Mouse (Mus musculus): ENCODE data around the gene Msh2. TPM values are rescaled to one million over a fixed set of nuclear protein-coding genes. Genes with fewer than 3 reads are reported as not detected.
"Not testable (repeated sequence)": the region's sequence is repeated elsewhere in the genome, so short reads cannot be mapped to it uniquely, and the experiment has no call there.

The Msh2 gene
- polyA plus RNA-seq, 1 experiment: not detected

DNA sequence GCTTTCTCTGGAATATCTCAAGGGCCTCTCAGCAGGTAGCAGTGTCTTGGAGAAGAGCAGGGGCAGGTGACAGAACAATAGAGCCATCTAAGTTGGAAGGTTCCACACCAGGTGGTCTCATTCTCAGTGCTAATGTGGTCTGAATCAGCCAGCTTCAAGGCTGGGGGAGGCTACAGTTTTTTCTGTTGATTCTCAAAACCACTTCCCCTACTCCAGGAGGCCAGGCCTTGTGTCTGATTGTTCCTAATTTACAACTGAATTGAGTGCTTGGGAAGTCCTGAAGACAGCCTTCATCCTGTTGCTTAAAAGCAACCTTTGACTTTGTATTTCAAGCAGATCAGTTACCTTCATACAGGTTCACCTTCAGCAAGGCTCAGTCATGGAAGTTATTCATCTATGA is 7.9 kb upstream of the Msh2 start:
- no peak overlapping the region for H3K4me3 ChIP-seq (ENCODE audit: insufficient read depth, low read depth, low read length)
- H3K27ac ChIP-seq (ENCODE audit: insufficient read depth, low read depth, low read length): no peak overlapping the region
- no peaks in the 10 kb centered on the region; the same call in 1 of the 2 replicates for H3K4me1 ChIP-seq (ENCODE audit: control insufficient read depth, insufficient read depth, low read length)
- TF ChIP-seq POLR2A (IDR thresholded peaks at IDR 0.05; ENCODE audit: insufficient read depth, low read depth, low read length): no peak
- TF ChIP-seq CTCF (IDR thresholded peaks at IDR 0.05; ENCODE audit: insufficient read depth, low read depth, low read length): no peak

DNA sequence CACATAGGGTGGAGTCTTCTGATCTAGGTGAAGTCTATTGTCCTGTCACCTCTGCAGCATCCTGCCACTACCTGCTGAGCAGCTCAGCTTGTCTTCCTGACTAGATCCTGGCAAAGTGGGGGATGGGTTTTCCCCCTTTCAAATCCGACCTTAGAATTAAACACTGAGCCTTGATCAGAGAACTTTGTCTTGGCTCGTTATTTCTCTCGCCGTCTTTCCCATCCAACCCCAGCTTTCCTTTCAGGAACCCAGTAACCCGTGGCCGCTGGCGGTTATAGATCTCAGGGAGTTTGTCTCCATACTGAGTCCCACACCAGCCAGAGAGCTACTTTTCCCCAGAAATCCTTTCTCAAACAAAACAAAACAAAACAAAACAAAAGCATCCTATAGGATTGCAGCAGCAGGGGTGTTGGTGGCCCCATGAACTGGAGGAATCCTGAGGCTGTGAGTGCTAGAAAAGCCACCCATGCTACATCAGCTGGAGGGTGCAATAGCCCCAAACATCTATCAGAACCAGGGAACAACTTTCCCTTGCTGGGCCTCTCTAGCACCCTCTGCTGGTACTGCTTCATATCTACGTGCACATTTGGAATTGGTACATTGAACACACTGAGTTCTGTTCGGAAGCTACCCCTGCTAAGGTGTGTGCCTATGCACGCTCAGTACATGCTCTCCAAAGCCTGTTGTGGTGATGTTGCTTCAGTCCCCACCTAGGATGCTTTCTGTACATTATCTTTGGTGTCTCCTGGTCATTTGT is 6.9 kb upstream of the Msh2 start:
- H3K4me3 ChIP-seq (ENCODE audit: insufficient read depth, low read depth, low read length): no peak overlapping the region
- 68% methylated on average over 10 of the region's 10 CpGs for WGBS
- TF ChIP-seq POLR2A (IDR thresholded peaks at IDR 0.05; ENCODE audit: insufficient read depth, low read depth, low read length) (no peak), CTCF (IDR thresholded peaks at IDR 0.05; ENCODE audit: insufficient read depth, low read depth, low read length) (no peak)
- H3K27ac ChIP-seq (ENCODE audit: insufficient read depth, low read depth, low read length): no peak overlapping the region
- H3K4me1 ChIP-seq (ENCODE audit: control insufficient read depth, insufficient read depth, low read length): no peaks in the 10 kb centered on the region; the same call in 1 of the 2 replicates

DNA sequence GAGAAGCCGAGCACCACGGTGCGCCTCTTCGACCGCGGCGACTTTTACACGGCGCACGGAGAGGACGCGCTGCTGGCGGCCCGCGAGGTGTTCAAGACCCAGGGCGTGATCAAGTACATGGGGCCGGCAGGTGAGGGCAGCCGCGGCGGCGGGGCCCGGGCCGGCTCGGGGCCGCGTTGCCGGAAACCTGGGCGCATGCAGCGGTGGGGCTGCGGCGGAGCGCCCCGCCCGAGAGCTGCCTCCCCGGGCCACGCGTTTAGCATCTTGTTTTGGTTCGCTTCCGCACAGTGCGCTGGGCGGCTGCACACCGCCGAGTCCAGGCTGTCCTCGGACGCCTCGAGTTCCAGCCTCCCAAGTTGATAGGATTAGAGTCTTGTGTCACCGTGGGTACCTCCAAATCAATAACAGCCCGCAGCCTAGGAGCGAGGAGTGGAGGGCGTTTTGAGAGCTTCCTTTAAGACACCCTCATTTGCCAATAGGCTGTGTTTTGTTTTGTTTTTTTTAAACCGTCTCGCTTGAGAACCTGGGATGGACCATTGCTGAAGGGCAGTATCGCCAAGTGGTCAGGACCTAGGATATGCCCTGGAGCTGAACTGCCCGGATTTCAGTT is 652 bp downstream of the Msh2 start:
- WGBS: under 1% methylated on average over 54 of the region's 54 CpGs
- Histone ChIP-seq H3K4me3 (ENCODE audit: insufficient read depth, low read depth, low read length) (peak overlapping the region; percentile 69), H3K4me1 (ENCODE audit: control insufficient read depth, insufficient read depth, low read length) (peaks cover 5% of the 10 kb centered on the region; the same call in 1 of the 2 replicates), H3K27ac (ENCODE audit: insufficient read depth, low read depth, low read length) (0 out of 2 replicates have a peak overlapping the region, but pooled peaks have one; percentile 34)
- TF ChIP-seq CTCF (IDR thresholded peaks at IDR 0.05; ENCODE audit: insufficient read depth, low read depth, low read length): no peak
- TF ChIP-seq POLR2A (IDR thresholded peaks at IDR 0.05; ENCODE audit: insufficient read depth, low read depth, low read length): no peak

DNA sequence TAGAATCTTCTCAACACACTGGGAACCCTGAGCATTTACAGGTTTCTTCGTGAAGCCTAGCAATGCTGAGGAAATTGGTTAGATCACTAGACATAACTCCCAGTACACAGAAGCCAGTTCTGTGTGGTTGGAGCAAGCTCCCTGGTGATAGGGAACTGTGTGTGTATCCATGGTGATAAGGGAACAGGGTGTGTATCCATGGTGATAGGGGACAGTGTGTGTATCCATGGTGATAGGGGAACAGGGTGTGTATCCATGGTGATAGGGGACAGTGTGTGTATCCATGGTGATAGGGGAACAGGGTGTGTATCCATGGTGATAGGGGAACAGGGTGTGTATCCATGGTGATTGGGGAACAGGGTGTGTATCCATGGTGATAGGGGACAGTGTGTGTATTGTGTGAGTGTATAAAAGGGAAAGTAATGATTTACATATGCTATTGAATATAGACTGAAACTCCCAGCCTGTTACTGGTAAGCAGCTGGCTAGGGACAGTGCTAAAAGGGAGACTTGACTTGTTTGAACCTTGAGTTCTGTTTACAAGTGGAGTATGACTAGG is 4.9 kb downstream of the Msh2 start:
- H3K27ac ChIP-seq (ENCODE audit: insufficient read depth, low read depth, low read length); H3K4me1 ChIP-seq (ENCODE audit: control insufficient read depth, insufficient read depth, low read length); H3K4me3 ChIP-seq (ENCODE audit: insufficient read depth, low read depth, low read length): not testable (repeated sequence)
- 52% methylated on average over 1 of the region's 1 CpGs for WGBS

DNA sequence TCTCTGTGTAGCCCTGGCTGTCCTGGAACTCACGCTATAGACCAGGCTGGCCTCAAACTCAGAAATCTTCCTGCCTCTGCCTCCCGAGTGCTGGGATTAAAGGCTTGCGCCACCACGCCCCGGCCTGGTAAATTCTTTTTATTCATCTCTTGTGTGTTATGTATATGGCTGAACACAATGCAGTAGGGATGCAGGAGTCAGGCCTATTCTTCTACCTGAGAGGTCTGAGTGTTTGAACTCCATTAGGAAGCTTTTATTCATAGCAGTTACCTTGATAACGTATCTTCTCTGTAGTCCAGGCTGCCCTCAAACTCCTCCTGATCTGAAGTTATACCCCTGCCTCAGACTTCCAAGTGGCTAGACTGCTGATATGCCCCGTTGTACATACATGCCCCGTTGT is 5.5 kb downstream of the Msh2 start:
- TF ChIP-seq POLR2A (IDR thresholded peaks at IDR 0.05; ENCODE audit: insufficient read depth, low read depth, low read length) (no peak), CTCF (IDR thresholded peaks at IDR 0.05; ENCODE audit: insufficient read depth, low read depth, low read length) (no peak)
- Histone ChIP-seq H3K27ac (ENCODE audit: insufficient read depth, low read depth, low read length) (no peak overlapping the region), H3K4me1 (ENCODE audit: control insufficient read depth, insufficient read depth, low read length) (peaks cover 3% of the 10 kb centered on the region; the same call in 1 of the 2 replicates), H3K4me3 (ENCODE audit: insufficient read depth, low read depth, low read length) (no peak overlapping the region)
- 96% methylated on average over 8 of the region's 8 CpGs for WGBS

DNA sequence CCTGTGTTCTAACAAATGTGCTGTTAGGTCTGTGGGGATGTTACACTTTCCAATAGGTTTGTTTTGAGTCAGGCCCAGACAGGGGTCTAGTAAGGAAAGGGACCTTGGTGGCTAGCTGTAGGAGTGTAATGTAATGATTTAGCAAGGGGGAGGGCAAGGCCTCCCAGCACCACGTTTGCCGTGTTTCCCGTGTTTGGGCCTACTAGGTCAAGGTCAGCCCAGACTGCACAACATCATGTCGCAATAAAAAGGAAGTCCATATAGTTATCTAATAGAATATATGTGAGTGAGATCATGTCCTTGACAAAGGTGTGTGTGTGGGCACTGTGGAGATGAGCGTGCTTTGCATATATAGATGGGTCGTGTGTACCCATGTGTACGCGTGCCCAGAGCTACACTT is 17.1 kb downstream of the Msh2 start:
- Histone ChIP-seq H3K4me3 (ENCODE audit: insufficient read depth, low read depth, low read length) (no peak overlapping the region), H3K27ac (ENCODE audit: insufficient read depth, low read depth, low read length) (no peak overlapping the region), H3K4me1 (ENCODE audit: control insufficient read depth, insufficient read depth, low read length) (no peaks in the 10 kb centered on the region)
- TF ChIP-seq CTCF (IDR thresholded peaks at IDR 0.05; ENCODE audit: insufficient read depth, low read depth, low read length) (no peak), POLR2A (IDR thresholded peaks at IDR 0.05; ENCODE audit: insufficient read depth, low read depth, low read length) (no peak)
- 94% methylated on average over 8 of the region's 8 CpGs for WGBS

DNA sequence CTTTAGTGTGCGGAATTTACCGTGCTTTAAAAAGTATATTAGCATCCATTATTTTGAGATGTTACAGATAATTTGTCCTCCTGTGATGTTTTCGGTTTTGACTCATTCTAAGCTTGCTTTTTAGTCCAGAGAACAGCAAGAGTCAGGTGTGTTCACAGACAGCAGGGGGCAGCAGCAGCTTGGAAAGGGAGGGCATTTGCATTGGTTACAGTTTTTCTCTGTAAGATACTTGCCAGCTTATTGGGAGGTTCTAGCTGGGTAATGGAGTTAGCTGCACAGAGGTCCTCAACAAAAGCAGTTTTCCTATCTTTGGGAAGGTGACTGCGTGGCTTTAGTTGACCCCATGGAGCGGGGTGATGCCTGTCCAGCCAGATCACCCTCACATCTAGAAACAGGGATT is 19.8 kb downstream of the Msh2 start:
- TF ChIP-seq CTCF (IDR thresholded peaks at IDR 0.05; ENCODE audit: insufficient read depth, low read depth, low read length) (no peak), POLR2A (IDR thresholded peaks at IDR 0.05; ENCODE audit: insufficient read depth, low read depth, low read length) (no peak)
- peaks cover 8% of the 10 kb centered on the region for H3K4me1 ChIP-seq (ENCODE audit: control insufficient read depth, insufficient read depth, low read length)
- H3K4me3 ChIP-seq (ENCODE audit: insufficient read depth, low read depth, low read length): no peak overlapping the region
- no peak overlapping the region for H3K27ac ChIP-seq (ENCODE audit: insufficient read depth, low read depth, low read length)
- 71% methylated on average over 5 of the region's 5 CpGs for WGBS

DNA sequence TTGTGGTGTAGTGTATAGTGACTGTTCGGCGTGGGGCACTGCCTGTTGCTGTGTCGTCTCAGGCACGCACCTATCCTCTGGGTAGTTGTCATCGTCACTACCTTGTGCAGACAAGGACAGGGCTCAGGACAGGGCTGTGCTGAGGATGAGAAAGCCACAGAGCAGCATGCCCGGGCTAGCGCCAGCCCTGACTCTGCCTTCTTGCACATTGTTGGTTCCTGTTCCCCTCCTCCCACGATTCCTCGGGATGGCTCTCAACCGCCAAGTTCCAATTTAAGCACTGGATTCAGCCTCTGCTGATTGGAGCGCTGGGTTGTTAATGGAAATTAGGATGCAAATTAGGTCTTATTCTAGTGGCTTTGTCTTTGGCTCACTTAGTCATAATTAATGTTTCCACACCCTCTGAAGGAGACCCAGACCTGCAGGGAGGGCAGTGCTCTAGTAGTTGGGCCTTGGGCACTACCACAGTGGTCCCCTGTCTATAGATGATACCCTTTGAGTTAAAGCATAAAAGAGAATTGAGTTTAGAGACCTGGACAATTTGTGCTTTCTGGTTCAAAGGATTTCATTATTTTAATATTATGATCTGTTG is 23.8 kb downstream of the Msh2 start:
- TF ChIP-seq CTCF (IDR thresholded peaks at IDR 0.05; ENCODE audit: insufficient read depth, low read depth, low read length): no peak
- no peak for TF ChIP-seq POLR2A (IDR thresholded peaks at IDR 0.05; ENCODE audit: insufficient read depth, low read depth, low read length)
- peaks cover 13% of the 10 kb centered on the region for H3K4me1 ChIP-seq (ENCODE audit: control insufficient read depth, insufficient read depth, low read length)
- H3K4me3 ChIP-seq (ENCODE audit: insufficient read depth, low read depth, low read length): no peak overlapping the region
- H3K27ac ChIP-seq (ENCODE audit: insufficient read depth, low read depth, low read length): no peak overlapping the region
- 60% methylated on average over 11 of the region's 11 CpGs for WGBS

DNA sequence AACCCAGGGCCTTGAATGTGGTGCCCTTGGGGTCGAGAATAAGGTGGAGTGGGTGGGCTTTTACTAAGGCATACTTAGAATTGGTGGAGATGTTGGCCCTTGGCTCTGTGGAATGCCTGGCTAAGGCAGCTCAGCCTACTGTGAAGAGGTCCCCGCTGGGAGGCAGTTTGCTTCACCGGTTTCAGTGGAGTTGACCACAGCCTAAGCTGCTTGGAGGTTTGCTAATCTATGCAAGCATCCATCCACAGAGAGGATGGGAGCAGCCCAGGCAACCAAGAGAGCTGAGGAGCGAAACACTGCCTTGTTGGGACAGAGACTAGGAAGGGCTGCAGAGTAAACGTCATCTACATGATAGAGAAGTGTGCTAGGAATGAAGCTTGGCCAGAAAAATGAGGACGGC is 24.7 kb downstream of the Msh2 start:
- H3K4me3 ChIP-seq (ENCODE audit: insufficient read depth, low read depth, low read length): no peak overlapping the region
- TF ChIP-seq POLR2A (IDR thresholded peaks at IDR 0.05; ENCODE audit: insufficient read depth, low read depth, low read length): no peak
- no peak for TF ChIP-seq CTCF (IDR thresholded peaks at IDR 0.05; ENCODE audit: insufficient read depth, low read depth, low read length)
- H3K27ac ChIP-seq (ENCODE audit: insufficient read depth, low read depth, low read length): no peak overlapping the region
- WGBS: 92% methylated on average over 6 of the region's 6 CpGs
- peaks cover 13% of the 10 kb centered on the region for H3K4me1 ChIP-seq (ENCODE audit: control insufficient read depth, insufficient read depth, low read length)

Measured in olfactory bulb, adult 2 months (tissue).